Comparison of ENCODE assay signal across 12 mouse cellular contexts in the genomic region with DNA sequence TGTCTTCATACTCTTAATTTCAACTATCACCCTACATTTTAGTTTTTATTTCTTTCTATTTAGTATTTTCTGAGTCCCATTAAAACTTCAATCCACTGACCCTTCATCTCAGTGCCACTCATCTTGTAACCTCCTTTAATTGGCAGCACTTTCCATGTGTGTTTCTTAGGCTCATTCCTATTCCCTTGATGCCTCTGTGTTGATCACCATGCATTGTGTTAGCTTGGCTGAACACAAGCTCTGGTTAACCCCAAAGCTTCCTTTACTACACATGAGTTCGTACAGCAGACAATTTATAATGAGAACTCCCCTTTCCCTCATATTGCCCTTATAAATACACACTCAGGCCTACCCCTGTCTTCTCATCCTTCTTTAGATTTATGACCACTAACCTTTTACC.
"Had no signal": no experiment of that assay in that cellular context is flagged by ENCODE, and none has a peak within 500 bp of the region (broad histone marks: within the 10 kb centered on the region; RNA-seq: fewer than 3 reads in every experiment).

No protein-coding gene starts in this region.

- ATAC-seq: midbrain, embryonic 15.5 days had no signal

- H3K36me3 ChIP-seq: limb, embryonic 12.5 days; liver, embryonic 13.5 days; midbrain, embryonic 15.5 days had no signal

- H3K27me3 ChIP-seq: limb, embryonic 12.5 days; liver, embryonic 13.5 days; midbrain, embryonic 15.5 days had no signal

- H3K4me2 ChIP-seq: hindbrain, embryonic 14.5 days; limb, embryonic 12.5 days; liver, embryonic 13.5 days; midbrain, embryonic 15.5 days had no signal

- H3K4me1 ChIP-seq: limb, embryonic 12.5 days; liver, embryonic 13.5 days; midbrain, embryonic 15.5 days had no signal

- H3K9ac ChIP-seq: hindbrain, embryonic 14.5 days; limb, embryonic 12.5 days; liver, embryonic 13.5 days; midbrain, embryonic 15.5 days had no signal

- DNase-seq: kidney, adult 11 months; kidney, adult 9 months; kidney, postnatal 25 days; layer of hippocampus, adult 9-11 months; layer of hippocampus, postnatal 36 days; liver, embryonic 13.5 days; lung, adult 18-20 months; right cerebral cortex, postnatal 25 days; thymus, postnatal 36 days had no signal

- H3K4me3 ChIP-seq: limb, embryonic 12.5 days; liver, embryonic 13.5 days; midbrain, embryonic 15.5 days had no signal

- H3K27ac ChIP-seq: hindbrain, embryonic 14.5 days; limb, embryonic 12.5 days; liver, embryonic 13.5 days; midbrain, embryonic 15.5 days had no signal

- H3K9me3 ChIP-seq: limb, embryonic 12.5 days; liver, embryonic 13.5 days; midbrain, embryonic 15.5 days had no signal
